Mouse (Mus musculus) G1E (cell line): Measurements from ENCODE around the gene Selenov. TPM values are rescaled to one million over a fixed set of nuclear protein-coding genes. Genes with fewer than 3 reads are reported as not detected.

Experiments used
- ATAC-seq: 2 replicates; pipeline ENCODE4 v1.8.0; 2016; ENCODE audit warnings: mild to moderate bottlenecking; ENCODE audit not compliant: insufficient number of reproducible peaks, poor library complexity, low FRiP score, severe bottlenecking; ENCODE audit errors: extremely low read depth
- DNase-seq: peaks from one replicate; pipeline ENCODE4 v3.0.0; 2012; ENCODE audit warnings: low spot score
- H3K27me3 ChIP-seq: 2 replicates; pipeline ENCODE4 v1.6.1; 2012; ENCODE audit warnings: mild to moderate bottlenecking, low read length, inconsistent platforms; ENCODE audit not compliant: insufficient read depth
- H3K36me3 ChIP-seq: replicated peaks from 2 replicates; pipeline ENCODE3; 2012; ENCODE audit warnings: mild to moderate bottlenecking, inconsistent platforms
- H3K4me1 ChIP-seq: 2 replicates; pipeline ENCODE4 v1.6.1; 2012; ENCODE audit warnings: low read depth, low read length, inconsistent platforms, mixed read lengths; ENCODE audit not compliant: insufficient read depth
- H3K4me3 ChIP-seq: 2 replicates; pipeline ENCODE4 v1.5.1; 2012; ENCODE audit warnings: low read depth, mild to moderate bottlenecking, inconsistent platforms, low read length, moderate library complexity, mixed read lengths
- H3K9me3 ChIP-seq: replicated peaks from 2 replicates; pipeline ENCODE4 v1.6.1; 2012; ENCODE audit warnings: inconsistent platforms
- CTCF ChIP-seq: IDR thresholded peaks from 2 replicates; pipeline ENCODE4 v1.5.1; 2012; ENCODE audit warnings: low read depth, low read length, inconsistent platforms, mixed read lengths
- GATA1 ChIP-seq: IDR thresholded peaks from 2 replicates; pipeline ENCODE4 v1.6.1; 2012; ENCODE audit warnings: borderline replicate concordance, low read length, inconsistent platforms, mixed read lengths
- GATA2 ChIP-seq: IDR thresholded peaks from 2 replicates; pipeline ENCODE4 v1.6.1; 2012; ENCODE audit warnings: low read depth, low read length, inconsistent platforms, borderline replicate concordance
- POLR2AphosphoS5 ChIP-seq: IDR thresholded peaks from 2 replicates; pipeline ENCODE4 v1.6.1; 2012; ENCODE audit warnings: low read depth, low read length, inconsistent platforms; ENCODE audit not compliant: insufficient replicate concordance
- TAL1 ChIP-seq: conservative IDR thresholded peaks from 2 replicates; pipeline ENCODE4 v1.6.1; 2012; ENCODE audit warnings: low read depth, low read length, inconsistent platforms, mixed read lengths
- polyA plus RNA-seq: library from polyadenylated mRNA; stranded (reverse); fragments of >175 nt; gene quantifications from 2 replicates; pipeline ENCODE4 v1.2.3, GENCODE M21; 2012
- total RNA-seq, 2 experiments: library from RNA; stranded (forward) in 1 of 2; stranded (reverse) in 1 of 2; fragments of 200-1000 nt in 1 of 2; fragments of >200 nt in 1 of 2; fragmentation: Nextera tagmentation in 1 of 2; gene quantifications; 2 replicates each; pipeline ENCODE4 v1.2.3; 2014 to 2017

The Selenov gene
- total and polyA plus RNA-seq, 3 experiments = not detected

DNA sequence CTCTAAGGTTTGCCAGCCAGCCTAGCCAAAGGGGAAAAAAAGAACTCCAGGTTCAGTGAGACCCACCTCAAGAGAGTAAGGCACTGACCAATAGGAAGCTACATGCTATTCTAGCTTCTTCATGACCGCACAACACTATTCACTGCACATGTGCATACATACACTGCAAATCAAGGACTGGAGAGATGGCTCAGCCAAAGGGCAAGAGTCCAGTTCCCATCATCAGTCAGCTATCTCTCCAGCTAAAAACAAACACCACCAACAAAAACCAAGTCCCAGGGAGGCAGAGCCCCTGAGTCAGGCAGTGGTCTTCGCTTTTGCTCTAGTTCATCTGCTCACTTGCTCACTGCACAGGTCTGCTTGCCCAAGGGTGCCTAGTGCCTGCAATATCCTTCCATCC lies 37.3 kb upstream of the Selenov start:
- ATAC-seq = no peak
- TF ChIP-seq POLR2AphosphoS5 (no peak), CTCF (no peak), TAL1 (no peak), GATA2 (no peak), GATA1 (no peak)
- Histone ChIP-seq H3K27me3 (no peaks in the 10 kb centered on the region), H3K4me1 (peaks cover 8% of the 10 kb centered on the region; the same call in 1 of the 2 replicates), H3K9me3 (no peaks in the 10 kb centered on the region), H3K36me3 (peaks cover 96% of the 10 kb centered on the region), H3K4me3 (no peak overlapping the region)
- DNase-seq = no peak

- peaks cover 13% of the 10 kb centered on the region for H3K4me1 ChIP-seq
- peaks cover 98% of the 10 kb centered on the region for H3K36me3 ChIP-seq
- H3K9me3 ChIP-seq = no peaks in the 10 kb centered on the region
- no peak for TF ChIP-seq GATA2
- TF ChIP-seq POLR2AphosphoS5 = no peak
- no peak for TF ChIP-seq TAL1
- no peak for TF ChIP-seq GATA1
- TF ChIP-seq CTCF = no peak
- no peaks in the 10 kb centered on the region for H3K27me3 ChIP-seq
- no peak for ATAC-seq
- no peak overlapping the region for H3K4me3 ChIP-seq
- no peak for DNase-seq
Measured at GRCm38 (mm10) chr7:28326457-28326856, 35.5 kb upstream of the Selenov start.

DNA sequence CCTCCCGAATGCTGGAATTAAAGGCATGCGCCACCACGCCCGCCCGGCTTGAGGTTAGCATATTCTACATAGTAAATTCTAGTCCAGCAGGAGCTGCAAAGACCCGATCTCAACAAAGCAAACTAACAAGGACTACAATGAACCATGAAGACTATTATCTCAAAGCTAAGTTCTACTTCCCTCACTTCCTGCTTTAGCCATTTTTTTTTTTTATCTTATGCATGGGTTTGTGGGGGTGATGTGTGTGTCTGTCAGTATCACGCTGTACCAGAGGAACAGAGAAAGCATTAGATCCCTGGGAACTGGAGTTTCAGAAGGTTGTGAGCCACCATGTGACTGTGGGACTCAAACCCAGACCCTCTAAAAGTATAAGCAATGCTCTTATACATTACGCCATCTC lies 34.3 kb upstream of the Selenov start:
- Histone ChIP-seq H3K9me3 (no peaks in the 10 kb centered on the region), H3K4me3 (no peak overlapping the region), H3K27me3 (no peaks in the 10 kb centered on the region), H3K4me1 (peaks cover 13% of the 10 kb centered on the region), H3K36me3 (peaks cover 98% of the 10 kb centered on the region)
- no peak for TF ChIP-seq TAL1
- TF ChIP-seq GATA1 = no peak
- TF ChIP-seq GATA2 = no peak
- no peak for TF ChIP-seq CTCF
- no peak for TF ChIP-seq POLR2AphosphoS5
- DNase-seq = no peak
- ATAC-seq = no peak

GRCm38 (mm10) chr7:28321974-28322720 lies 31.2 kb upstream of the Selenov start:
- TF ChIP-seq CTCF (no peak), TAL1 (no peak), POLR2AphosphoS5 (no peak), GATA2 (no peak), GATA1 (no peak)
- H3K36me3 ChIP-seq = peaks cover 100% of the 10 kb centered on the region

DNA sequence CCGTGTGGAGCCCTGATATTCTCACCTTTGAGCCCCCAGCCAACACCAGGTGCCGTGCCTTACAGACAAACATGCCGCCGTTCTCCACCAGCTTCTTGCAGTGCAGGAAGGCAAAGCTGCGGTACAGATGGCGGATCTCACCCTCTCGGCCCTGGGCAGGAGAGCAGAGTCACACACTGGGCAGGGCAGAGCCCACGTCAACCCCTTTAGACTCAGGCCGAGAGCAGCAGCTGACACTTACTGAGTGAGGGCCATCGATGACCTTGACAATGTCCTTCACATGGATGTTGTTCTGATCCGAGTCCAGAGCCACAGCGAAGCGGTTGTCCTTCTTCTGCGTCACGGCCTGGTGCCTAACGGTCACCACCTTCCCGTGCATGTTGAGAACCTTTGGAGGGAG lies 27.7 kb upstream of the Selenov start:
- no peak overlapping the region for H3K4me3 ChIP-seq
- H3K36me3 ChIP-seq = peaks cover 99% of the 10 kb centered on the region
- DNase-seq = no peak
- H3K4me1 ChIP-seq = peaks cover 18% of the 10 kb centered on the region
- TF ChIP-seq GATA2 = no peak
- no peak for TF ChIP-seq TAL1
- TF ChIP-seq POLR2AphosphoS5 = no peak
- no peak for TF ChIP-seq GATA1
- TF ChIP-seq CTCF = no peak
- no peaks in the 10 kb centered on the region for H3K9me3 ChIP-seq
- H3K27me3 ChIP-seq = no peaks in the 10 kb centered on the region
- no peak for ATAC-seq

More at GRCm38 (mm10) chr7:28321974-28322720, 31.2 kb upstream of the Selenov start:
- Histone ChIP-seq H3K9me3 (no peaks in the 10 kb centered on the region), H3K4me3 (no peak overlapping the region), H3K4me1 (peaks cover 15% of the 10 kb centered on the region), H3K27me3 (no peaks in the 10 kb centered on the region)
- no peak for ATAC-seq
- no peak for DNase-seq

- peaks cover 19% of the 10 kb centered on the region for H3K4me1 ChIP-seq
- H3K9me3 ChIP-seq = no peaks in the 10 kb centered on the region
- DNase-seq = no peak
- H3K4me3 ChIP-seq = no peak overlapping the region
- H3K27me3 ChIP-seq = no peaks in the 10 kb centered on the region
- TF ChIP-seq TAL1 = no peak
- no peak for TF ChIP-seq CTCF
- no peak for TF ChIP-seq GATA1
- no peak for TF ChIP-seq GATA2
- no peak for TF ChIP-seq POLR2AphosphoS5
- peaks cover 92% of the 10 kb centered on the region for H3K36me3 ChIP-seq
- ATAC-seq = no peak
Measured at GRCm38 (mm10) chr7:28318036-28318435, 27.1 kb upstream of the Selenov start.
